Mouse (Mus musculus) hindbrain, embryonic 11.5 days (tissue): ENCODE results near the gene Nrgn. TPM values are rescaled to one million over a fixed set of nuclear protein-coding genes. Genes with fewer than 3 reads are reported as not detected.

Experiments
- ATAC-seq: fragments of 200-750 bp; cut with Nextera tagmentation; 2 replicates; pipeline ENCODE4 v1.8.0; 2017; ENCODE audit warnings: mild to moderate bottlenecking, moderate TSS enrichment, moderate library complexity; ENCODE audit not compliant: low FRiP score
- DNase-seq: peaks from one replicate; pipeline ENCODE4 v3.0.0-alpha.2; 2015; ENCODE audit warnings: low spot score
- H3K27ac ChIP-seq: fragments of 300-500 bp; sonication (generic); 2 replicates; pipeline ENCODE4 v1.5.1; 2014; ENCODE audit warnings: mild to moderate bottlenecking, low read depth, low read length
- H3K27me3 ChIP-seq: fragments of 300-500 bp; sonication (generic); 2 replicates; pipeline ENCODE4 v1.6.1; 2014; ENCODE audit warnings: mild to moderate bottlenecking, low read length, moderate library complexity, mixed read lengths; ENCODE audit not compliant: control insufficient read depth, insufficient read depth
- H3K36me3 ChIP-seq: fragments of 300-500 bp; sonication (generic); 2 replicates; pipeline ENCODE4 v1.6.1; 2014; ENCODE audit warnings: mild to moderate bottlenecking, low read length, moderate library complexity, mixed read lengths; ENCODE audit not compliant: control insufficient read depth, insufficient read depth
- H3K4me1 ChIP-seq: fragments of 300-500 bp; sonication (generic); replicated peaks from 2 replicates; pipeline ENCODE4 v1.6.1; 2014; ENCODE audit warnings: low read length, mixed read lengths; ENCODE audit not compliant: control insufficient read depth, insufficient read depth
- H3K4me2 ChIP-seq: fragments of 300-500 bp; sonication (generic); replicated peaks from 2 replicates; pipeline ENCODE4 v1.6.1; 2014; ENCODE audit warnings: mild to moderate bottlenecking, low read depth, low read length
- H3K4me3 ChIP-seq: fragments of 300-500 bp; sonication (generic); 2 replicates; pipeline ENCODE4 v1.5.1; 2014; ENCODE audit warnings: low read depth, low read length
- H3K9ac ChIP-seq: fragments of 300-500 bp; sonication (generic); 2 replicates; pipeline ENCODE4 v1.6.1; 2014; ENCODE audit warnings: low read depth, low read length
- H3K9me3 ChIP-seq: fragments of 300-500 bp; sonication (generic); 2 replicates; pipeline ENCODE4 v1.6.1; 2016; ENCODE audit warnings: low read length; ENCODE audit not compliant: control insufficient read depth
- WGBS: fragments of 180-500 bp; shearing (Covaris S2); extraction: QIAGEN DNeasy Blood & Tissue Kit; methylation state at CpG from one replicate; pipeline ENCODE4 v1.1.7; 2014; 5-methylcytosine and 5-hydroxymethylcytosine counted together
- polyA plus RNA-seq: library from polyadenylated mRNA; unstranded; fragments of >200 nt; fragmentation: Nextera tagmentation; extraction: Ambion mirVana; gene quantifications from 2 replicates; pipeline ENCODE4 v1.2.1, GENCODE M21; 2014

Nrgn gene
- polyA plus RNA-seq, 1 experiment from 2014 or later = 3.4 TPM

GRCm38 (mm10) chr9:37506023-37506422 is 46.7 kb downstream of the Nrgn start:
- DNase-seq = no peak

GRCm38 (mm10) chr9:37504348-37504747 is 48.4 kb downstream of the Nrgn start:
- Histone ChIP-seq H3K4me1 (no peaks in the 10 kb centered on the region), H3K36me3 (no peaks in the 10 kb centered on the region)
- no peak for DNase-seq

More at GRCm38 (mm10) chr9:37506023-37506422, 46.7 kb downstream of the Nrgn start:
- H3K36me3 ChIP-seq = no peaks in the 10 kb centered on the region
- no peak overlapping the region for H3K4me3 ChIP-seq
- no peak overlapping the region for H3K4me2 ChIP-seq
- WGBS = 93% methylated on average over 1 of the region's 1 CpGs
- H3K27me3 ChIP-seq = no peaks in the 10 kb centered on the region
- no peak overlapping the region for H3K9ac ChIP-seq
- H3K9me3 ChIP-seq = no peaks in the 10 kb centered on the region
- no peak overlapping the region for H3K27ac ChIP-seq
- H3K4me1 ChIP-seq = no peaks in the 10 kb centered on the region
- ATAC-seq = no peak

GRCm38 (mm10) chr9:37501170-37501569 is 51.5 kb downstream of the Nrgn start:
- DNase-seq (no peak), ATAC-seq (no peak)
- H3K4me2 ChIP-seq = no peak overlapping the region
- H3K27ac ChIP-seq = no peak overlapping the region
- WGBS = 97% methylated on average over 1 of the region's 1 CpGs
- H3K27me3 ChIP-seq = no peaks in the 10 kb centered on the region
- no peaks in the 10 kb centered on the region for H3K36me3 ChIP-seq
- no peaks in the 10 kb centered on the region for H3K9me3 ChIP-seq
- H3K4me1 ChIP-seq = no peaks in the 10 kb centered on the region
- H3K9ac ChIP-seq = no peak overlapping the region
- H3K4me3 ChIP-seq = no peak overlapping the region

More at GRCm38 (mm10) chr9:37504348-37504747, 48.4 kb downstream of the Nrgn start:
- H3K4me2 ChIP-seq = no peak overlapping the region
- H3K9me3 ChIP-seq = no peaks in the 10 kb centered on the region
- H3K9ac ChIP-seq = no peak overlapping the region
- H3K27me3 ChIP-seq = no peaks in the 10 kb centered on the region
- H3K4me3 ChIP-seq = no peak overlapping the region
- no peak for ATAC-seq
- no peak overlapping the region for H3K27ac ChIP-seq

- no peak overlapping the region for H3K9ac ChIP-seq
- no peaks in the 10 kb centered on the region for H3K27me3 ChIP-seq
- WGBS = 72% methylated on average over 3 of the region's 3 CpGs
- no peak for ATAC-seq
- no peak overlapping the region for H3K4me2 ChIP-seq
- H3K4me1 ChIP-seq = no peaks in the 10 kb centered on the region
- no peak overlapping the region for H3K27ac ChIP-seq
- no peaks in the 10 kb centered on the region for H3K9me3 ChIP-seq
- H3K4me3 ChIP-seq = no peak overlapping the region
- no peak for DNase-seq
- no peaks in the 10 kb centered on the region for H3K36me3 ChIP-seq
Measured at GRCm38 (mm10) chr9:37500201-37500600, 52.5 kb downstream of the Nrgn start.

GRCm38 (mm10) chr9:37496325-37496724 is 56.4 kb downstream of the Nrgn start:
- Histone ChIP-seq H3K4me1 (no peaks in the 10 kb centered on the region), H3K36me3 (no peaks in the 10 kb centered on the region), H3K4me2 (no peak overlapping the region), H3K27ac (no peak overlapping the region), H3K9ac (no peak overlapping the region), H3K9me3 (no peaks in the 10 kb centered on the region), H3K4me3 (no peak overlapping the region), H3K27me3 (no peaks in the 10 kb centered on the region)
- DNase-seq = no peak
- ATAC-seq = no peak

- Histone ChIP-seq H3K9ac (no peak overlapping the region), H3K27me3 (no peaks in the 10 kb centered on the region), H3K4me2 (no peak overlapping the region), H3K9me3 (no peaks in the 10 kb centered on the region), H3K4me1 (no peaks in the 10 kb centered on the region), H3K4me3 (no peak overlapping the region), H3K36me3 (no peaks in the 10 kb centered on the region), H3K27ac (no peak overlapping the region)
- 73% methylated on average over 3 of the region's 3 CpGs for WGBS
- no peak for ATAC-seq
- DNase-seq = no peak
Measured at GRCm38 (mm10) chr9:37495761-37496160, 56.9 kb downstream of the Nrgn start.

Other genes starting within 250 kb of the Nrgn start
- gene Ccdc15, start 204.5 kb downstream of the Nrgn start, polyA plus RNA-seq = 6.8 and 10.2 TPM in 2 replicates
- 0.09 TPM in 1 of 2 replicates, not detected in the other for gene Hepacam, start 185.6 kb downstream of the Nrgn start, polyA plus RNA-seq
- 5.5 and 6.8 TPM in 2 replicates for gene Robo4, start 151.0 kb downstream of the Nrgn start, polyA plus RNA-seq
- gene Robo3, start 119.7 kb downstream of the Nrgn start, polyA plus RNA-seq = 120 TPM in 2 replicates
- gene Msantd2, start 63.6 kb downstream of the Nrgn start, polyA plus RNA-seq = 41.1 and 42.3 TPM in 2 replicates
- gene Esam, start 24.8 kb downstream of the Nrgn start, polyA plus RNA-seq = 29.1 and 31.2 TPM in 2 replicates
- gene Vsig2, start 13.6 kb downstream of the Nrgn start, polyA plus RNA-seq = 0.80 and 0.85 TPM in 2 replicates
- gene Siae, start 2.8 kb upstream of the Nrgn start, polyA plus RNA-seq = 7.8 and 8.8 TPM in 2 replicates
- gene Spa17, start 60.8 kb upstream of the Nrgn start, polyA plus RNA-seq = 19.8 and 22.2 TPM in 2 replicates
- gene Tbrg1, start 104.4 kb upstream of the Nrgn start, polyA plus RNA-seq = 142 and 151 TPM in 2 replicates
- 0.07 and 0.28 TPM in 2 replicates for gene Panx3, start 116.3 kb upstream of the Nrgn start, polyA plus RNA-seq
- not detected in 2 replicates for gene Olfr160, start 163.3 kb upstream of the Nrgn start, polyA plus RNA-seq
- gene Olfr874, start 192.2 kb upstream of the Nrgn start, polyA plus RNA-seq = not detected in 2 replicates
- not detected in 2 replicates for gene Olfr875, start 219.0 kb upstream of the Nrgn start, polyA plus RNA-seq